Mouse (Mus musculus) liver, embryonic 13.5 days (tissue): ENCODE data around the gene Wasf2. TPM values are rescaled to one million over a fixed set of nuclear protein-coding genes. Genes with fewer than 3 reads are reported as not detected.

Source experiments
- ATAC-seq: fragments of 200-750 bp; cut with Nextera tagmentation; 2 replicates; pipeline ENCODE4 v1.8.0; 2017; ENCODE audit warnings: low read depth, mild to moderate bottlenecking, moderate number of reproducible peaks, moderate library complexity
- DNase-seq: peaks from one replicate; pipeline ENCODE4 v3.0.0; 2022
- H3K27ac ChIP-seq: fragments of 300-500 bp; sonication (generic); 2 replicates; pipeline ENCODE4 v1.5.1; 2015; ENCODE audit warnings: moderate library complexity, mild to moderate bottlenecking, inconsistent platforms
- H3K27me3 ChIP-seq: fragments of 300-500 bp; sonication (generic); 2 replicates; pipeline ENCODE4 v1.6.1; 2015; ENCODE audit warnings: mild to moderate bottlenecking, inconsistent platforms
- H3K36me3 ChIP-seq: fragments of 300-500 bp; sonication (generic); 2 replicates; pipeline ENCODE4 v1.6.1; 2015; ENCODE audit warnings: mild to moderate bottlenecking, inconsistent platforms
- H3K4me1 ChIP-seq: fragments of 300-500 bp; sonication (generic); replicated peaks from 2 replicates; pipeline ENCODE4 v1.6.1; 2015; ENCODE audit warnings: inconsistent platforms
- H3K4me2 ChIP-seq: fragments of 300-500 bp; sonication (generic); 2 replicates; pipeline ENCODE4 v1.6.1; 2015; ENCODE audit warnings: inconsistent platforms, mild to moderate bottlenecking, moderate library complexity
- H3K4me3 ChIP-seq: fragments of 300-500 bp; sonication (generic); replicated peaks from 2 replicates; pipeline ENCODE4 v1.5.1; 2015; ENCODE audit warnings: mild to moderate bottlenecking, inconsistent platforms
- H3K9ac ChIP-seq: fragments of 300-500 bp; sonication (generic); 2 replicates; pipeline ENCODE4 v1.6.1; 2015; ENCODE audit warnings: mild to moderate bottlenecking, inconsistent platforms
- H3K9me3 ChIP-seq: fragments of 300-500 bp; sonication (generic); replicated peaks from 2 replicates; pipeline ENCODE4 v1.6.1; 2016; ENCODE audit warnings: inconsistent platforms
- whole genome bisulfite sequencing: fragments of 180-500 bp; shearing (Covaris S2); methylation state at CpG from one replicate; pipeline ENCODE4 v1.1.7; 2015; ENCODE audit not compliant: insufficient replicate concordance; 5-methylcytosine and 5-hydroxymethylcytosine counted together
- polyA plus RNA-seq: library from polyadenylated mRNA; unstranded; fragments of >200 nt; fragmentation: Nextera tagmentation; extraction: Ambion mirVana; gene quantifications from 2 replicates; pipeline ENCODE4 v1.2.1, GENCODE M21; 2015

Gene Wasf2
- polyA plus RNA-seq, 1 experiment from 2014 or later: 52.3 TPM

GRCm38 (mm10) chr4:133227636-133228035, 97.3 kb downstream of the Wasf2 start:
- WGBS: 42% methylated on average over 8 of the region's 8 CpGs

GRCm38 (mm10) chr4:133229582-133229981, 99.3 kb downstream of the Wasf2 start:
- H3K36me3 ChIP-seq: no peaks in the 10 kb centered on the region
- no peaks in the 10 kb centered on the region for H3K9me3 ChIP-seq
- 69% methylated on average over 8 of the region's 8 CpGs for WGBS
- H3K4me1 ChIP-seq: no peaks in the 10 kb centered on the region
- H3K4me3 ChIP-seq: no peak overlapping the region
- H3K27me3 ChIP-seq: peaks cover 8% of the 10 kb centered on the region; the same call in 1 of the 2 replicates
- no peak overlapping the region for H3K4me2 ChIP-seq
- H3K9ac ChIP-seq: no peak overlapping the region
- no peak for ATAC-seq
- no peak for DNase-seq
- no peak overlapping the region for H3K27ac ChIP-seq

More at GRCm38 (mm10) chr4:133227636-133228035, 97.3 kb downstream of the Wasf2 start:
- DNase-seq (no peak), ATAC-seq (no peak)
- Histone ChIP-seq H3K27me3 (peaks cover 23% of the 10 kb centered on the region), H3K36me3 (no peaks in the 10 kb centered on the region), H3K27ac (no peak overlapping the region), H3K4me1 (no peaks in the 10 kb centered on the region), H3K9ac (no peak overlapping the region), H3K4me2 (no peak overlapping the region), H3K4me3 (no peak overlapping the region), H3K9me3 (no peaks in the 10 kb centered on the region)

GRCm38 (mm10) chr4:133233285-133233976, 103.1 kb downstream of the Wasf2 start:
- no peaks in the 10 kb centered on the region for H3K9me3 ChIP-seq
- H3K36me3 ChIP-seq: no peaks in the 10 kb centered on the region
- H3K9ac ChIP-seq: no peak overlapping the region
- DNase-seq: no peak
- no peak overlapping the region for H3K4me3 ChIP-seq
- no peak for ATAC-seq
- no peaks in the 10 kb centered on the region for H3K27me3 ChIP-seq
- no peak overlapping the region for H3K4me2 ChIP-seq
- H3K4me1 ChIP-seq: peaks cover 8% of the 10 kb centered on the region
- H3K27ac ChIP-seq: no peak overlapping the region
- WGBS: 37% methylated on average over 10 of the region's 10 CpGs

- Histone ChIP-seq H3K27me3 (no peaks in the 10 kb centered on the region), H3K27ac (no peak overlapping the region)
- ATAC-seq: no peak
These were observed 104.5 kb downstream of the Wasf2 start for GRCm38 (mm10) chr4:133234771-133235170.

GRCm38 (mm10) chr4:133235415-133235814, 105.1 kb downstream of the Wasf2 start:
- H3K4me3 ChIP-seq: no peak overlapping the region
- no peaks in the 10 kb centered on the region for H3K36me3 ChIP-seq
- no peaks in the 10 kb centered on the region for H3K27me3 ChIP-seq
- no peak overlapping the region for H3K9ac ChIP-seq
- H3K4me2 ChIP-seq: no peak overlapping the region
- H3K4me1 ChIP-seq: peaks cover 25% of the 10 kb centered on the region
- WGBS: 75% methylated on average over 5 of the region's 5 CpGs
- DNase-seq (no peak), ATAC-seq (no peak)
- no peaks in the 10 kb centered on the region for H3K9me3 ChIP-seq
- H3K27ac ChIP-seq: no peak overlapping the region

More at GRCm38 (mm10) chr4:133234771-133235170, 104.5 kb downstream of the Wasf2 start:
- Histone ChIP-seq H3K9ac (no peak overlapping the region), H3K36me3 (no peaks in the 10 kb centered on the region), H3K9me3 (no peaks in the 10 kb centered on the region), H3K4me3 (no peak overlapping the region), H3K4me2 (no peak overlapping the region), H3K4me1 (peaks cover 19% of the 10 kb centered on the region)
- 44% methylated on average over 5 of the region's 5 CpGs for WGBS
- DNase-seq: no peak

GRCm38 (mm10) chr4:133237911-133238310, 107.6 kb downstream of the Wasf2 start:
- no peak overlapping the region for H3K9ac ChIP-seq
- 14% methylated on average over 4 of the region's 4 CpGs for WGBS
- peaks cover 50% of the 10 kb centered on the region for H3K4me1 ChIP-seq
- peaks cover 5% of the 10 kb centered on the region; the same call in 1 of the 2 replicates for H3K27me3 ChIP-seq
- H3K4me3 ChIP-seq: no peak overlapping the region
- no peaks in the 10 kb centered on the region for H3K36me3 ChIP-seq
- H3K4me2 ChIP-seq: no peak overlapping the region
- H3K9me3 ChIP-seq: no peaks in the 10 kb centered on the region
- H3K27ac ChIP-seq: 0 out of 2 replicates have a peak overlapping the region, but pooled peaks have one; percentile 32
- ATAC-seq (peak; percentile 12), DNase-seq (no peak)

- Histone ChIP-seq H3K9ac (peak within 1 kb of the TSS; percentile 85), H3K27ac (peak within 1 kb of the TSS; percentile 84), H3K4me3 (peak within 1 kb of the TSS; percentile 74), H3K4me2 (peak within 1 kb of the TSS; percentile 100), H3K4me1 (peaks cover 76% of the 10 kb centered on the region), H3K27me3 (peaks cover 9% of the 10 kb centered on the region; the same call in 1 of the 2 replicates), H3K9me3 (no peaks in the 10 kb centered on the region), H3K36me3 (no peaks in the 10 kb centered on the region)
- peak; percentile 52 for DNase-seq
- peak; percentile 68 for ATAC-seq
- 2% methylated on average over 16 of the region's 16 CpGs for WGBS
These were observed 110.2 kb downstream of the Wasf2 start, which contains the start of gene Map3k6 for GRCm38 (mm10) chr4:133240490-133240921. Map3k6 (plus strand) TSS chr4:133240818.

GRCm38 (mm10) chr4:133240934-133241908, 110.9 kb downstream of the Wasf2 start:
- WGBS: under 1% methylated on average over 78 of the region's 78 CpGs
- peaks cover 12% of the 10 kb centered on the region; the same call in 1 of the 2 replicates for H3K27me3 ChIP-seq
- no peaks in the 10 kb centered on the region for H3K9me3 ChIP-seq
- DNase-seq (peak; percentile 65), ATAC-seq (peak; percentile 86)
- no peaks in the 10 kb centered on the region for H3K36me3 ChIP-seq
- H3K4me3 ChIP-seq: peak overlapping the region; percentile 74
- peaks cover 84% of the 10 kb centered on the region for H3K4me1 ChIP-seq
- H3K27ac ChIP-seq: peak overlapping the region; percentile 84
- H3K4me2 ChIP-seq: peak overlapping the region; percentile 100
- peak overlapping the region; percentile 85 for H3K9ac ChIP-seq

GRCm38 (mm10) chr4:133241910-133242309, 111.6 kb downstream of the Wasf2 start:
- peak overlapping the region; percentile 74 for H3K4me3 ChIP-seq
- DNase-seq (no peak), ATAC-seq (no peak)
- H3K4me1 ChIP-seq: peaks cover 90% of the 10 kb centered on the region
- no peaks in the 10 kb centered on the region for H3K36me3 ChIP-seq
- 16% methylated on average over 11 of the region's 11 CpGs for WGBS
- H3K9ac ChIP-seq: no peak overlapping the region
- no peaks in the 10 kb centered on the region for H3K9me3 ChIP-seq
- peak overlapping the region; percentile 100 for H3K4me2 ChIP-seq
- peaks cover 19% of the 10 kb centered on the region; the same call in 1 of the 2 replicates for H3K27me3 ChIP-seq
- H3K27ac ChIP-seq: peak overlapping the region; percentile 84; the same call in 1 of the 2 replicates

- H3K4me3 ChIP-seq: no peak overlapping the region
- H3K9ac ChIP-seq: no peak overlapping the region
- DNase-seq: no peak
- no peaks in the 10 kb centered on the region for H3K9me3 ChIP-seq
- 70% methylated on average over 9 of the region's 9 CpGs for WGBS
- no peak for ATAC-seq
- H3K4me2 ChIP-seq: no peak overlapping the region
- no peaks in the 10 kb centered on the region for H3K36me3 ChIP-seq
- H3K27me3 ChIP-seq: peaks cover 27% of the 10 kb centered on the region
- H3K27ac ChIP-seq: 0 out of 2 replicates have a peak overlapping the region, but pooled peaks have one; percentile 84
- H3K4me1 ChIP-seq: peaks cover 98% of the 10 kb centered on the region
These were observed 112.4 kb downstream of the Wasf2 start for GRCm38 (mm10) chr4:133242710-133243109.

- DNase-seq (no peak), ATAC-seq (no peak)
- H3K9ac ChIP-seq: peak overlapping the region; percentile 4; the same call in 1 of the 2 replicates
- WGBS: 56% methylated on average over 13 of the region's 13 CpGs
- no peak overlapping the region for H3K4me2 ChIP-seq
- H3K27ac ChIP-seq: peak overlapping the region; percentile 51
- H3K36me3 ChIP-seq: no peaks in the 10 kb centered on the region
- H3K4me1 ChIP-seq: peaks cover 98% of the 10 kb centered on the region
- no peak overlapping the region for H3K4me3 ChIP-seq
- peaks cover 32% of the 10 kb centered on the region for H3K27me3 ChIP-seq
- H3K9me3 ChIP-seq: no peaks in the 10 kb centered on the region
These were observed 113.2 kb downstream of the Wasf2 start for GRCm38 (mm10) chr4:133243538-133243937.
